Mouse (Mus musculus) spleen, adult 18-20 months (tissue): ENCODE data around the gene Msh3.

ENCODE experiments used
- DNase-seq, 2 experiments: peaks; one replicate each; pipeline ENCODE4 v3.0.0; 2022; ENCODE audit warnings: mixed read lengths in 2 of 2

Gene Msh3

DNA sequence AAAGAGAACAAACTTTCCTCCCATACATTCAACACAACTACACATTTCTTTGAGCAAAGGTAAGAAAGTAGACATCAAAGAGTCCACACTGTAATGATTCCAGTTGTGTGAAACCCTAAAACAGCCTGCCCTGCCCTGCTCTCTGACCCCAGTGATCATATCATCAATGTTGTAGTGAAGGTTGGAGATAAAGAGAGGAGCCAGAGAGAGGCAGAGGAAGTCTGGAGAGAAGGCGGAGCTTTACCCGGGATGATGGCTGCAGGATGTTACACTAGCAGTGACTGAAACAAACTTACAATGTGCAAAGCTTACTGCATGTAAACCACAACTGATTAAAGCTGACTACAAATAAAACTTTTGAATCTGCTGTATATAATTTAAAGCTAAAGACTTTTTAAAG lies 26.8 kb downstream of the Msh3 start:
- DNase-seq, result no peak

DNA sequence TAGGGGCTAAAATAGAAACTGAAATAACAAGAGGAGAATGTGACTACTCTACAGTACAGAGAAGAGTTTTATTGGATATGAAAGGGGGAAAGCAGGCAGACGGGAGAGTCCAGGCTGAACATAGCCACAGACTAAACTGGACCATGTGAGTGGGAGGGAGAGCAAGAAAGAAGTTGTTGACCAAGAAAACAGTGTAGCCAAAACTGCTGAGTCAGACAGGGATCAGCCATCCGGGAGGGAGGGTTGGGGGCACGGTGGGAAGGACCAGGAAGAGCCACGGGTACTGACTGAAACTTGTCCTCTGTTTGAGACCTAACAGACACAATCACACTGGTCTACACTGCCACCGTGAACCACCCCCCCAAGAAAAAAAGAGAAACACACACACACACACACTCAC lies 28.8 kb downstream of the Msh3 start:
- DNase-seq, result no peak

GRCm38 (mm10) chr13:92320770-92321169 lies 34.0 kb downstream of the Msh3 start:
- DNase-seq, result no peak

DNA sequence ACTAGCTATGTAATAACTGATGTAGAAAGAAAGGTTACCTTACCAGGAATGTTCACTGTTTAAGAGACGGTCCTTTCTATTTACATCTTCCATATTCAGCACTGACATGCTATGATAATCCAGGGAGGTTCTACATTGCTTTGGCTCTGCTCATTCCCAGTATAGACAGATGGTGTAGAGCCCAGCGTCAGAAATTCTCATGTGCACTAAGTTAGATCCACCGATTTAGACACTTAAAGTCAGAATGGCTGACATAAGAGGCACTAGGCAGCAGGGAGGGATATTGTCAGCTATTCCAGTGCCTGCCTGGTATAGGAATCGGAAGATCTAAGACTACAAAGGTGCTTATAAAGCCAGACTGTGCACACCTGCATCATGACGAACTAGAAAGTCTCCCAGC lies 40.2 kb downstream of the Msh3 start:
- no peak for DNase-seq

DNA sequence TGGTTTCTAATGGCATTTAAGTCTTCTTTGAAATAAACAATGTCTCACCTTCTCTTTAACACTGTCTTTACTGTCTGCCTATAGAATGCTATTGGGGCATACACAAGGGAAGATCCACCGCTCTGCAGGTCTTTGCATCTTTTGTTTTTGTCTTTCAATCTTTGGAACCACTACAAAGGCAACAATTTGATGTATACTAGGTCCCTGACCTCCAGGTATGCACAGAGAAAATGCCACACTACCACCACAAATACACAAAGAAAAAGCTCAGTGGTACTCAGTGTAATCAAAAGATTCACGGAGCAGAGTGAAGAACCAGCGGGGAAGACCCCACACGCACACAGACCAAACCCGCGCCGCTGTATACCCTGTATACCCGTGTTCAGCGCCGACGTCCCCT lies 49.1 kb downstream of the Msh3 start, which contains the start of gene Gm20379:
Gm20379 (plus strand) TSS at position 301 of the 400 bp plus-strand sequence.
- DNase-seq, result no peak

DNA sequence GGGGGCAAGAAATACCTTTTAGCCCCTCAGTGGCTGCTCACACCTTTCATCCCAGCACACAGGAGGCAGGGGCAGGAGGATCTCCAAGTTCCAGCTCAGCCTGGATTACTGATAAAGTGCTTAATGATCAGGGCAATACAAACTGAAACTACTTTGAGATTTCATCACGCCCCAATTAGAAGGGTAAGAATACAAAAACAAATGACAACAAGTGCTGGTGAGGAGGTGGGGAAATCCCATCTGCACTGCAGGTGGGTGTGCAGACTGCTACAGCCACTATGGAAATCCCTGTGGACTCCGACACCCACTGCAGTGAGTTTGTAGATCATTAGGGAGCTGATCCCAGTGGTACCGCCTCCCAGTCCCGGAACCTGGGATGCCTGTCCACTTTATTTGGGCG lies 50.5 kb downstream of the Msh3 start:
- DNase-seq, result no peak

DNA sequence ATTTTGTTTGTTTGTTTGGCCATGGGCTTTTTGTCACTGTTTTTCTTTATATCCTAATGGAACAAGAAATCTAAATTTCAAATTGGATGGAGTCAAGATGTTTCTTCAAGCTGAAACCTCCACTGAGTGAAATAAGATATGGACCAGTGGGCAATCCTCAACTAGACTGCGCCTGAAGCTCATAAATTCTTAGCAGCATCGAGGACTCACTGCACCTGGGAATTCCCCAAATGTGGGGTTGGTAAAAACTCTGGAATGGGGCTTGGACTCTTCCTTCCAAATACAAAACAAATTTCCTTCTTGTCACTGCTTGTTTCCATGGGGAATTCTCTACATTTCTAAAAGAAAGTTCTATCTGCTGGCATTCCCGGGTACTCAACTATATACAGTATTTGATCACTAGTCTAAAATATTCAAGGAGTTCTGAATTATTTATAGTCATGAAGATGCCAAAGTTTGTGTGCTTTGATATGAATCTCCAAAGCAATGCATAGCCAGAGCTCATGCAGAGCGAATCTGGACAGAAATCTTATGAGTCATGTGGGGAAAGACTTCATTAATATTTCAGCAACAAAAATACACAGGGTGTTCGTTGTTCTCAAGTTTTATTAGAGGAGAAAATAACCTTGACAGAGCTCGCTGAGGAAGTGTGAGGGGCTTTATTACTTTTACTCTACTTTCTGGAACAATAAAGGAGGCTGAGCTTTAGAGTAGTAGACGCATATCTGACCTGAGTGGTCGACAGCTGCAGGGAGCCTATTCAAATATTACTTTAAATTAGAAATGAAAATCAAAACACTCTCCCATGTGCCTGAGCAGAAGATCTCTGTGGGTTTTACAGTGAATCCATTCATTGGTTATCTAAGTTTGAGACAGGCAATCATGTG lies 51.5 kb downstream of the Msh3 start:
- no peak for DNase-seq

DNA sequence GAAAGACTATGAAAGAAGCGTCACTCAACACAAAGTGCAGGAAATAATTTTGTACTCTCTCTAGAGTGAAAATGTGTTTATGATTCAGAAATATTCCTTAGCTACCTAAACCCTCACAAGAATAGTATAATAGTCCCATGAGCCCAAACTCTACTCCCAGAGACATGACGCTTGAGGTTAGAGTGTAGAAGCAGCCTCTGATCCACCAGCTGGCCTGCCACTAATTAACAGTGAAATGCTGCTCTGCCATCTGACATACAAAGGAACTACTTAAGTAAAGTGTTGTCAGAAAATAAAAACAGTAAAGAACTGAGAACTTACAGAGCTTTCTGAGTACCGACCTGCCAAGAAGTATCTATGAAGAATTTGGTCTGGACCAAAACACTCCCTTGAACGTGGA lies 52.3 kb downstream of the Msh3 start:
- DNase-seq, result no peak

DNA sequence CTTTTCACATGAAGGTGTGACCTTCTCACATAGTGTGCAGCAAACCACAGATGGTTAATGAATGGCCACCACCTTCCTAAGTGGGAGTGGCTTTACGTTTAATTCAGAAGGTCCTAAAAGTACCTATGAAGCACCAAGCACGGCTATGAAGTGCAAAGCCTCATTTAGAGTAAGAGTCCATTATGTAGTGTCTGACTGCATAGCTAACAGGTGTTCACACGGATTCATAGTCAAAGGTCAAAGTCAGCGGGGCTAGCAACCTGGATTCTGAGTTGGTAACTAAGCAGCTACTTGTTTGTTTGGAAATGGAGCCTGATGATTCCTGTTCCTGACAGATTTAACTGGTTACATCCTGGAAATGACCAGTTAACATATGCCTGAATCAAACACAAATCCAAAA lies 53.0 kb downstream of the Msh3 start:
- DNase-seq, result no peak

- DNase-seq, result no peak
Observed at GRCm38 (mm10) chr13:92299522-92299921, 55.3 kb downstream of the Msh3 start.

- DNase-seq, result no peak
Observed at GRCm38 (mm10) chr13:92297021-92297420, 57.8 kb downstream of the Msh3 start.

GRCm38 (mm10) chr13:92296490-92296889 lies 58.3 kb downstream of the Msh3 start:
- no peak for DNase-seq

GRCm38 (mm10) chr13:92293883-92294282 lies 60.9 kb downstream of the Msh3 start:
- DNase-seq, result no peak

- DNase-seq, result no peak
Observed at GRCm38 (mm10) chr13:92291605-92292004, 63.2 kb downstream of the Msh3 start.

GRCm38 (mm10) chr13:92277027-92277426 lies 77.8 kb downstream of the Msh3 start:
- DNase-seq, result no peak

DNA sequence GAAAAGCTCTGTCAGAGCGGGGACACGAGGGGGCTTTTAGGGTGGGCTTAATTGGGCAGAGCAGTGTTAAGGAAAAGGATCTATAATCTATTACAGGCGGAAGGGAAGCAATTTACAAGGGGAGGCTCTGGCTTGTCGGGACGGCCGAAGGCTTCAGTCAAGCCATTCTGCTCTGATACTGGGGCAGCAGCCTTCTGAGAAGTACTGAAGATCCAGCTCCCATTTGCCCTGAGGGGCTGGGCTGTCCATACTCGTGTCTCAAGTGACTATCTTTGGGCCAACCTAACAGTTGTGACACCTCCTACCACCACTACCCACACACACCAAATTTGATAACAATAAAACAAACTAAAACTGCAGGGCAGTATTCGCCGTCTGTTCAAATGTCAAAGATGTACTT lies 79.5 kb downstream of the Msh3 start:
- DNase-seq, result no peak

GRCm38 (mm10) chr13:92274274-92275198 lies 80.3 kb downstream of the Msh3 start:
- peak; percentile 16 to 40 for DNase-seq

- DNase-seq, result no peak
Observed at GRCm38 (mm10) chr13:92267076-92267475, 87.7 kb downstream of the Msh3 start.

GRCm38 (mm10) chr13:92263566-92263965 lies 91.2 kb downstream of the Msh3 start:
- no peak for DNase-seq

DNA sequence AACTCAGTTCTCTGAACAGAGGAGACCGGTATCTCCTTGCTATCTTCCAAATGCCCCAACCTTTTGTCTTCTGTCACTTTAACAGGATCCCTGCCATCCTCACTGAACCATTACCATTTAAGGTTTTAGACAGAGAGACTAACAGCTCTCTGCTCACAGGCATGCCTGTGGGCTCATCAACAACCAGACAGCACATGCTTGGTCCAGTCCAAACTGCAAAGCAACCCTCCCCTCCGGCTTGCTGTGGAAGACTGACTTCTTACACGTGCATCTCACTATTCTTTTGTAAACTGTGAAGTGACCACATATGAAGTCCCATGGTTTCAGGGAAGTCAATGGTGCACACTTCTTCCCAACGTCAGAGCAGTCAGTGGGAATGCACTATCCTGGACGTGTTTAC lies 93.5 kb downstream of the Msh3 start:
- no peak for DNase-seq

DNA sequence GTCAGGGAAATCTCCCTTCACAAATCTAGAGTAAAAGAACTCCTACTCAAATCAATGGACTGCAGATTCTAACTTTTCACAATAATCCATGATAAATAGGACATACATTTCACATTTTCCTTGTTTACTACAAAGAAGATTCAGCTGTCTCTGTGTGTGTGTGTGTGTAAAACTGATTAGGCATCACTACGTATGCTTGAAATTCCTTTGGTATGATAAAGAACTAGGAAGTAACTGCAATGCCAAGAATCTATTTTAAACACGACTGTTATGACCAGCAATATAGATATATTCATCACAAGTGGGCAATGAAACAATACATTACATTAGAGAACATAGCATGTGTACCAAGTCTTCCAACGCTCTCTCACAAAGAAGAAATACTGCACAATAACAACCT lies 99.3 kb downstream of the Msh3 start:
- DNase-seq, result no peak

- DNase-seq, result no peak
Observed at GRCm38 (mm10) chr13:92253850-92254249, 101.0 kb downstream of the Msh3 start.

DNA sequence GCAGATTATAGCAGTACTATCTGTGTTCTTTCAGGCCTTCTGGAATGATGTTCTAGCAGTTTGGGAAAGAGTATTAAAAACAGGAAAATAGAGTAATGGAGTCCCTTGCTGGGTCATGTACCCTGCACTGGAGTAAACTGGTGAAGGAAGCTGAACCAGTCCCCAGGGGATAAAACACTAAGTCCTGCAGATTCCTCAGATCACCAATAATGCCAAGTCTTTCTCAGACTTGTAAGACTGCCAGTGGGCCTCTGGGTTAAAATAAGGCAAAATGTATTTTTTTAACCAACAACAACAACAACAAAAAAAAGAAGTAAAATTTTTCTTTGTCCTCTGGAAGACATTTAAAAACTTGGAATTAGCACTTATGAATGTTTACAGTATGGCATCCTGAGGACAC lies 102.5 kb downstream of the Msh3 start:
- no peak for DNase-seq

GRCm38 (mm10) chr13:92247576-92247975 lies 107.2 kb downstream of the Msh3 start:
- no peak for DNase-seq
